Mouse (Mus musculus) cerebellum, adult 8-10 months (tissue): Measurements from ENCODE around the gene Lin54.

Source experiments
- DNase-seq: peaks from one replicate; pipeline ENCODE4 v3.0.0; 2022

The Lin54 gene

GRCm38 (mm10) chr5:100500458-100500961 lies at the start of gene Lin54:
TSS of gene Lin54 (minus strand) at chr5:100500639.
- DNase-seq = peak; percentile 85

- no peak for DNase-seq
These were observed 49.7 kb upstream of the Lin54 start for GRCm38 (mm10) chr5:100550151-100550550.

- no peak for DNase-seq
These were observed 48.9 kb upstream of the Lin54 start for GRCm38 (mm10) chr5:100549311-100549710.

- no peak for DNase-seq
These were observed 47.8 kb upstream of the Lin54 start for GRCm38 (mm10) chr5:100548236-100548635.

- DNase-seq = no peak
These were observed 46.0 kb upstream of the Lin54 start for GRCm38 (mm10) chr5:100546294-100547080.

GRCm38 (mm10) chr5:100536638-100537037 lies 36.2 kb upstream of the Lin54 start:
- DNase-seq = no peak

GRCm38 (mm10) chr5:100535826-100536225 lies 35.4 kb upstream of the Lin54 start:
- DNase-seq = no peak

GRCm38 (mm10) chr5:100526164-100526563 lies 25.7 kb upstream of the Lin54 start:
- DNase-seq = no peak

GRCm38 (mm10) chr5:100525620-100526019 lies 25.2 kb upstream of the Lin54 start:
- DNase-seq = no peak

GRCm38 (mm10) chr5:100524921-100525320 lies 24.5 kb upstream of the Lin54 start:
- DNase-seq = no peak

GRCm38 (mm10) chr5:100523331-100523730 lies 22.9 kb upstream of the Lin54 start:
- no peak for DNase-seq

GRCm38 (mm10) chr5:100520223-100520622 lies 19.8 kb upstream of the Lin54 start:
- no peak for DNase-seq

- no peak for DNase-seq
These were observed 18.6 kb upstream of the Lin54 start for GRCm38 (mm10) chr5:100519027-100519411.

- DNase-seq = peak; percentile 96
These were observed 17.9 kb upstream of the Lin54 start, which contains the start of gene Cops4 for GRCm38 (mm10) chr5:100518049-100519026. TSS of gene Cops4 (plus strand) at chr5:100518309.

GRCm38 (mm10) chr5:100512576-100512975 lies 12.1 kb upstream of the Lin54 start:
- no peak for DNase-seq

- no peak for DNase-seq
These were observed 8.8 kb upstream of the Lin54 start for GRCm38 (mm10) chr5:100509247-100509646.

GRCm38 (mm10) chr5:100501267-100501666 lies 828 bp upstream of the Lin54 start:
- no peak for DNase-seq

- DNase-seq = peak; percentile 30
These were observed 571 bp downstream of the Lin54 start for GRCm38 (mm10) chr5:100499831-100500304.

- no peak for DNase-seq
These were observed 1.2 kb downstream of the Lin54 start for GRCm38 (mm10) chr5:100499243-100499642.

GRCm38 (mm10) chr5:100498436-100499180 lies 1.8 kb downstream of the Lin54 start:
- peak; percentile 53 for DNase-seq

GRCm38 (mm10) chr5:100491704-100492103 lies 8.7 kb downstream of the Lin54 start:
- DNase-seq = no peak

- no peak for DNase-seq
These were observed 11.1 kb downstream of the Lin54 start for GRCm38 (mm10) chr5:100489340-100489739.
